Mouse (Mus musculus) T-cell, adult 2 months (primary cell): ENCODE data around the gene Clec2e.
"Not testable (repeated sequence)": the region's sequence is repeated elsewhere in the genome, so short reads cannot be mapped to it uniquely, and the experiment has no call there.

Experiments
- DNase-seq: peaks from one replicate; pipeline ENCODE4 v3.0.0; 2022; ENCODE audit warnings: low spot score

The Clec2e gene

GRCm38 (mm10) chr6:129100794-129101193 lies at the start of gene Clec2e:
Clec2e (minus strand) TSS chr6:129100913.
- not testable (repeated sequence) for DNase-seq

GRCm38 (mm10) chr6:129146812-129147211 lies 46.1 kb upstream of the Clec2e start:
- DNase-seq = no peak

- DNase-seq = no peak
These were observed 32.1 kb upstream of the Clec2e start for GRCm38 (mm10) chr6:129132604-129133341.

GRCm38 (mm10) chr6:129126861-129127260 lies 26.1 kb upstream of the Clec2e start:
- DNase-seq = no peak

- not testable (repeated sequence) for DNase-seq
These were observed 23.8 kb upstream of the Clec2e start for GRCm38 (mm10) chr6:129124531-129124930.

GRCm38 (mm10) chr6:129116223-129116622 lies 15.5 kb upstream of the Clec2e start:
- no peak for DNase-seq

- DNase-seq = not testable (repeated sequence)
These were observed 13.5 kb upstream of the Clec2e start for GRCm38 (mm10) chr6:129114237-129114636.

GRCm38 (mm10) chr6:129113769-129114168 lies 13.1 kb upstream of the Clec2e start:
- DNase-seq = no peak

- no peak for DNase-seq
These were observed 12.4 kb upstream of the Clec2e start for GRCm38 (mm10) chr6:129113030-129113673.

GRCm38 (mm10) chr6:129112526-129112925 lies 11.8 kb upstream of the Clec2e start:
- DNase-seq = no peak

GRCm38 (mm10) chr6:129107916-129108315 lies 7.2 kb upstream of the Clec2e start:
- no peak for DNase-seq

GRCm38 (mm10) chr6:129102858-129103555 lies 2.3 kb upstream of the Clec2e start:
- no peak for DNase-seq

- DNase-seq = no peak
These were observed 891 bp upstream of the Clec2e start for GRCm38 (mm10) chr6:129101604-129102003.

- DNase-seq = no peak
These were observed 2.8 kb downstream of the Clec2e start for GRCm38 (mm10) chr6:129097929-129098328.

GRCm38 (mm10) chr6:129095166-129095565 lies 5.5 kb downstream of the Clec2e start:
- peak; percentile 38 for DNase-seq

GRCm38 (mm10) chr6:129088596-129088995 lies 12.1 kb downstream of the Clec2e start:
- not testable (repeated sequence) for DNase-seq

GRCm38 (mm10) chr6:129088161-129088560 lies 12.6 kb downstream of the Clec2e start:
- peak; percentile 41 for DNase-seq

GRCm38 (mm10) chr6:129086031-129086430 lies 14.7 kb downstream of the Clec2e start:
- not testable (repeated sequence) for DNase-seq

GRCm38 (mm10) chr6:129085098-129085497 lies 15.6 kb downstream of the Clec2e start:
- DNase-seq = no peak

- DNase-seq = peak; percentile 79
These were observed 33.7 kb downstream of the Clec2e start for GRCm38 (mm10) chr6:129066986-129067385.

GRCm38 (mm10) chr6:129066530-129066929 lies 34.2 kb downstream of the Clec2e start:
- DNase-seq = no peak

GRCm38 (mm10) chr6:129065857-129066256 lies 34.9 kb downstream of the Clec2e start:
- DNase-seq = no peak

GRCm38 (mm10) chr6:129065407-129065806 lies 35.3 kb downstream of the Clec2e start:
- DNase-seq = no peak
